Mouse (Mus musculus) B cell, adult (primary cell): ENCODE results near the gene Otp. TPM values are rescaled to one million over a fixed set of nuclear protein-coding genes. Genes with fewer than 3 reads are reported as not detected.

Experiments
- total RNA-seq: library from RNA; stranded (reverse); gene quantifications from 4 replicates; pipeline ENCODE4 v1.2.4, GENCODE M21; 2023; ENCODE audit not compliant: inconsistent age

Gene Otp
- total RNA-seq: not detected in 4 replicates

DNA sequence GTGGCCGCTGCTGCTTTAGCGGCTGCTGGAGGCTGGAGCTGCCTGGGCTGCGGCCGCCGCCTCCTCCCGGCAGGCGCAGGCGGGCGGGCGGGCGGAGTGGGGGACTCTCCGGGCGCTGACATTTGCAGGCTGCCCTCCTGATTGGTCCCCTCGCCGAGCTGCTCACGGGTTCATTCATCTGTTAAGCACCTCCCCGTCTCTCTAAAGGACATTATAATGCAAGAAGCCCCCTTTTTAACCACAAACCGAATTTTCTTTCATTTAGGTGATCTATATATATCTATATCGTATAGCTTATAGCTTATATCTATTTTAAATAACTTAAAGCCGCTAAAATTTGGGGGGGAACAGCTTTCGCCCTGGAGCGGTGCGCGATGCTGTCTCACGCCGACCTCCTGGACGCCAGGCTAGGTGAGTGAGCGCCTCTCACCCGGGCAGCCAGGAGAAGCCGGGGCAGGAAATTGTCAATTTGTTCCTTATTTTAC lies at the start of gene Otp:
Gene Otp, plus strand, starts transcription at position 207 of the 485 bp plus-strand sequence.

Other genes starting within 250 kb of the Otp start
- 91.3 to 101 TPM (median 97.4 TPM) in 4 replicates for gene Tbca, start 86.7 kb upstream of the Otp start, total RNA-seq
- gene Wdr41, start 100.7 kb downstream of the Otp start, total RNA-seq: 9.3 to 11.2 TPM (median 10.5 TPM) in 4 replicates